Mouse (Mus musculus) cortical plate, adult 2 months (tissue): ENCODE measurements around the gene Olfr339. TPM values are rescaled to one million over a fixed set of nuclear protein-coding genes. Genes with fewer than 3 reads are reported as not detected.
"Not testable (repeated sequence)": the region's sequence is repeated elsewhere in the genome, so short reads cannot be mapped to it uniquely, and the experiment has no call there.

ENCODE experiments used
- H3K27ac ChIP-seq: fragments of 200-500 bp; 2 replicates; pipeline ENCODE4 v1.5.1; 2012; ENCODE audit warnings: low read length, control low read depth, inconsistent platforms; ENCODE audit not compliant: insufficient read depth
- H3K4me1 ChIP-seq: fragments of 200-500 bp; 2 replicates; pipeline ENCODE4 v1.6.1; 2011; ENCODE audit warnings: low read length; ENCODE audit not compliant: control insufficient read depth, insufficient read depth
- H3K4me3 ChIP-seq: fragments of 200-500 bp; 2 replicates; pipeline ENCODE4 v1.5.1; 2011; ENCODE audit warnings: mild to moderate bottlenecking, low read length, control low read depth; ENCODE audit not compliant: insufficient read depth
- CTCF ChIP-seq: fragments of 200-500 bp; IDR thresholded peaks from 2 replicates; pipeline ENCODE4 v1.5.1; 2011; ENCODE audit warnings: mild to moderate bottlenecking, control low read depth, low read length; ENCODE audit not compliant: insufficient read depth; ENCODE audit errors: extremely low read depth
- POLR2A ChIP-seq: fragments of 200-500 bp; IDR thresholded peaks from 2 replicates; pipeline ENCODE4 v1.6.1; 2011; ENCODE audit warnings: mild to moderate bottlenecking, low read length, control low read depth; ENCODE audit not compliant: insufficient read depth; ENCODE audit errors: extremely low read depth
- polyA plus RNA-seq: library from polyadenylated mRNA; depleted of rRNA; stranded (reverse); fragments of >200 nt; gene quantifications from 2 replicates; pipeline ENCODE4 v1.2.3, GENCODE M21; 2012; rRNA removed

The Olfr339 gene
- polyA plus RNA-seq = not detected in 2 replicates

GRCm38 (mm10) chr2:36418647-36419046 lies at the start of gene Olfr339:
TSS of gene Olfr339 (plus strand) at chr2:36418947.
- TF ChIP-seq CTCF (no peak), POLR2A (no peak)
- no peaks in the 10 kb centered on the region for H3K4me1 ChIP-seq
- no peak within 1 kb of the TSS for H3K4me3 ChIP-seq
- no peak within 1 kb of the TSS for H3K27ac ChIP-seq

GRCm38 (mm10) chr2:36373219-36373618 lies 45.5 kb upstream of the Olfr339 start, which contains the start of gene Olfr338:
TSS of gene Olfr338 (plus strand) at chr2:36373519.
- H3K27ac ChIP-seq = no peak within 1 kb of the TSS
- TF ChIP-seq CTCF (no peak), POLR2A (no peak)
- H3K4me3 ChIP-seq = no peak within 1 kb of the TSS
- H3K4me1 ChIP-seq = no peaks in the 10 kb centered on the region

DNA sequence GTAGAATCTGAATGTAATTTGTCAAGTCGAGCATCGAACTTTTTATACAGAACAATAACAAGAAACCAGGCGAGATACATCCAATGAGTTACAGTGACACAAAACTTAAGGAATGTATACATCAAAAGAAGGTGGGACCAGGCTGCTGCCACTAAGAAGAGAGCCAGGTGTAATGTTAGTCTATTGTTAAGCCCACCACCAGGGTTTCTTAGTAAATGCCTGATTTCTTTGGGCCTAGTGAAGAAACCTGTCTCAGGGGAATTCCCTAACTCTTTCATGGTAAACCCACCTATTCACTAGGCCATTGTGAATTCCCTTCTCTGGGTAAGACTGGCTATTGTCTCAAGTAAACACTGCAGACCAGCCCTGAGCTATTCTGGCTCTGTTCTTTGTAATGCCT lies 3.6 kb upstream of the Olfr339 start:
- not testable (repeated sequence) for H3K4me1 ChIP-seq, H3K4me3 ChIP-seq, H3K27ac ChIP-seq

GRCm38 (mm10) chr2:36415591-36415990 lies 3.2 kb upstream of the Olfr339 start:
- H3K4me1 ChIP-seq, H3K4me3 ChIP-seq, H3K27ac ChIP-seq: not testable (repeated sequence)

DNA sequence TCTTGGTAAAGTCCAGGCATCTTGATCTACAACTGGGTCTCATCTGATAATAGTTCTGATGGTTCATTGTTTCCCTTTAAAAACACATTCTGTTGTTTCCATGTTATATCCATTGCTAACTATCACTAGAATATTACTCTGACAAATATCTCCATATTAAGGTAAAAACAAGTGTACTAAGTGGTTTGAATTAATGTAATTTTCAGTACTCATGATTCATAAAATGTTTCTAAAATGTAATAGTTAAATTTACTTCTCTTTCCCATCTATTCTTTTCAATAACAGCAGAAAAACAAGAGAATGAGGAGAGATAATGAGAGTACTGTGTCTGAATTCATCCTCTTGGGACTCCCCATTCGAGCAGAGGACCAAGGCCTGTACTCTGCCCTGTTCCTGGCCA lies 33.5 kb downstream of the Olfr339 start, which contains the start of gene Olfr340:
Gene Olfr340, plus strand, starts transcription at position 301 of the 400 bp plus-strand sequence.
- TF ChIP-seq POLR2A (no peak), CTCF (no peak)
- H3K4me3 ChIP-seq = no peak within 1 kb of the TSS
- no peaks in the 10 kb centered on the region for H3K4me1 ChIP-seq
- no peak within 1 kb of the TSS for H3K27ac ChIP-seq

DNA sequence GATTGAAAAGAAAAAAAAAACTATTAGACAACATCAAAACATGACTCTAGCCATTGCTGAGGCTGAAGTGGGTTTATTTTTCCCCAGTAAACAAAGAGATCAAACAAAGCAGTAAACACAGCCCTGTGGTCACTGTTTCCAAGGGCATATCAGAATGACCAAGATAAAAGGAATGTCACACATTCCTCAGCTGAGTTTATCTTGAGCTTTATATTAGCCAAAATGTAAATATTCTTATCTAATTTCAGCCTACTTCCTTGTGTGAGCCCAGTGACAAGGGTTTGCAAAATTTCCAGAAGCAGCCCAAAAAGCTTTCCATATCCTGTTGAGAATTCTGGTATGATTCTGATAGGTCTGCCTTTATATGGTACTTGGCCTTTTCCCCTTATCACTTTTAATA lies 54.9 kb downstream of the Olfr339 start:
- TF ChIP-seq CTCF (no peak), POLR2A (no peak)
- H3K4me1 ChIP-seq = no peaks in the 10 kb centered on the region
- no peak overlapping the region for H3K4me3 ChIP-seq
- H3K27ac ChIP-seq = no peak overlapping the region

Other genes with a start within 250 kb of the Olfr339 start
- gene Ptgs1, start 188.5 kb upstream of the Olfr339 start, polyA plus RNA-seq = 15.4 and 16.6 TPM in 2 replicates
- 0.02 TPM in 1 of 2 replicates, not detected in the other for gene Olfr338, start 45.4 kb upstream of the Olfr339 start, polyA plus RNA-seq
- not detected in 2 replicates for gene Olfr340, start 33.6 kb downstream of the Olfr339 start, polyA plus RNA-seq
- gene Olfr341, start 63.5 kb downstream of the Olfr339 start, polyA plus RNA-seq = not detected in 2 replicates
- gene Olfr342, start 106.1 kb downstream of the Olfr339 start, polyA plus RNA-seq = not detected in 2 replicates
- 0.02 TPM in 1 of 2 replicates, not detected in the other for gene Olfr344, start 147.7 kb downstream of the Olfr339 start, polyA plus RNA-seq
- not detected in 2 replicates for gene Olfr345, start 221.1 kb downstream of the Olfr339 start, polyA plus RNA-seq